Mouse (Mus musculus) midbrain, embryonic 12.5 days (tissue): ENCODE results near the gene Gadd45b. TPM values are rescaled to one million over a fixed set of nuclear protein-coding genes. Genes with fewer than 3 reads are reported as not detected.

Experiments
- ATAC-seq: fragments of 200-750 bp; cut with Nextera tagmentation; 2 replicates; pipeline ENCODE4 v1.8.0; 2017; ENCODE audit warnings: low read depth, moderate TSS enrichment, moderate library complexity; ENCODE audit not compliant: low FRiP score
- H3K27ac ChIP-seq: fragments of 300-500 bp; sonication (generic); replicated peaks from 2 replicates; pipeline ENCODE4 v1.5.1; 2016; ENCODE audit warnings: mild to moderate bottlenecking
- H3K27me3 ChIP-seq: fragments of 300-500 bp; sonication (generic); 2 replicates; pipeline ENCODE4 v1.6.1; 2016; ENCODE audit warnings: mild to moderate bottlenecking
- H3K36me3 ChIP-seq: fragments of 300-500 bp; sonication (generic); 2 replicates; pipeline ENCODE4 v1.6.1; 2016
- H3K4me1 ChIP-seq: fragments of 300-500 bp; sonication (generic); 2 replicates; pipeline ENCODE4 v1.6.1; 2016
- H3K4me2 ChIP-seq: fragments of 300-500 bp; sonication (generic); replicated peaks from 2 replicates; pipeline ENCODE4 v1.6.1; 2016; ENCODE audit warnings: mild to moderate bottlenecking, moderate library complexity
- H3K4me3 ChIP-seq: fragments of 300-500 bp; sonication (generic); 2 replicates; pipeline ENCODE4 v1.5.1; 2016; ENCODE audit warnings: mild to moderate bottlenecking
- H3K9ac ChIP-seq: fragments of 300-500 bp; sonication (generic); replicated peaks from 2 replicates; pipeline ENCODE4 v1.6.1; 2016; ENCODE audit warnings: mild to moderate bottlenecking, moderate library complexity
- H3K9me3 ChIP-seq: fragments of 300-500 bp; sonication (generic); 2 replicates; pipeline ENCODE4 v1.6.1; 2016; ENCODE audit warnings: mild to moderate bottlenecking
- WGBS: fragments of 180-500 bp; shearing (Covaris S2); methylation state at CpG from one replicate; pipeline ENCODE4 v1.1.7; 2016; 5-methylcytosine and 5-hydroxymethylcytosine counted together
- polyA plus RNA-seq: library from polyadenylated mRNA; unstranded; fragments of >200 nt; fragmentation: Nextera tagmentation; extraction: Ambion mirVana; gene quantifications from 2 replicates; pipeline ENCODE4 v1.2.1, GENCODE M21; 2016

The Gadd45b gene
- polyA plus RNA-seq, 1 experiment from 2014 or later = 11.8 TPM

GRCm38 (mm10) chr10:80962585-80962984 lies 32.7 kb downstream of the Gadd45b start:
- H3K9me3 ChIP-seq = no peaks in the 10 kb centered on the region
- H3K27ac ChIP-seq = no peak overlapping the region
- H3K36me3 ChIP-seq = no peaks in the 10 kb centered on the region
- ATAC-seq = no peak
- H3K27me3 ChIP-seq = peaks cover 16% of the 10 kb centered on the region
- no peak overlapping the region for H3K4me2 ChIP-seq
- H3K9ac ChIP-seq = no peak overlapping the region
- no peak overlapping the region for H3K4me3 ChIP-seq
- H3K4me1 ChIP-seq = no peaks in the 10 kb centered on the region; the same call in 1 of the 2 replicates
- 82% methylated on average over 5 of the region's 5 CpGs for WGBS

GRCm38 (mm10) chr10:80963031-80963975 lies 33.4 kb downstream of the Gadd45b start:
- Histone ChIP-seq H3K9ac (no peak overlapping the region), H3K4me1 (no peaks in the 10 kb centered on the region; the same call in 1 of the 2 replicates), H3K36me3 (no peaks in the 10 kb centered on the region), H3K4me3 (no peak overlapping the region), H3K27me3 (peaks cover 16% of the 10 kb centered on the region), H3K4me2 (no peak overlapping the region), H3K9me3 (no peaks in the 10 kb centered on the region), H3K27ac (no peak overlapping the region)
- WGBS = 55% methylated on average over 12 of the region's 12 CpGs
- no peak for ATAC-seq

- Histone ChIP-seq H3K27ac (no peak overlapping the region), H3K27me3 (peaks cover 6% of the 10 kb centered on the region), H3K9ac (peak overlapping the region; percentile 31; the same call in 1 of the 2 replicates), H3K4me2 (no peak overlapping the region), H3K4me1 (no peaks in the 10 kb centered on the region; the same call in 1 of the 2 replicates), H3K9me3 (no peaks in the 10 kb centered on the region), H3K36me3 (no peaks in the 10 kb centered on the region), H3K4me3 (no peak overlapping the region)
- 68% methylated on average over 12 of the region's 12 CpGs for WGBS
- ATAC-seq = no peak
Measured at GRCm38 (mm10) chr10:80966296-80966695, 36.4 kb downstream of the Gadd45b start.

- 68% methylated on average over 3 of the region's 3 CpGs for WGBS
- Histone ChIP-seq H3K27ac (no peak overlapping the region), H3K4me1 (no peaks in the 10 kb centered on the region), H3K27me3 (no peaks in the 10 kb centered on the region), H3K36me3 (no peaks in the 10 kb centered on the region), H3K4me2 (no peak overlapping the region), H3K9ac (no peak overlapping the region), H3K4me3 (no peak overlapping the region), H3K9me3 (no peaks in the 10 kb centered on the region)
- ATAC-seq = no peak
Measured at GRCm38 (mm10) chr10:80967101-80967656, 37.3 kb downstream of the Gadd45b start.

- Histone ChIP-seq H3K36me3 (no peaks in the 10 kb centered on the region), H3K4me1 (peaks cover 5% of the 10 kb centered on the region), H3K27ac (no peak overlapping the region), H3K4me3 (no peak overlapping the region), H3K27me3 (no peaks in the 10 kb centered on the region), H3K9me3 (no peaks in the 10 kb centered on the region), H3K4me2 (no peak overlapping the region), H3K9ac (no peak overlapping the region)
- ATAC-seq = no peak
- 89% methylated on average over 4 of the region's 4 CpGs for WGBS
Measured at GRCm38 (mm10) chr10:80968106-80968505, 38.2 kb downstream of the Gadd45b start.

GRCm38 (mm10) chr10:80969298-80969697 lies 39.4 kb downstream of the Gadd45b start:
- H3K4me1 ChIP-seq = peaks cover 5% of the 10 kb centered on the region
- no peaks in the 10 kb centered on the region for H3K27me3 ChIP-seq
- H3K9me3 ChIP-seq = no peaks in the 10 kb centered on the region
- H3K36me3 ChIP-seq = no peaks in the 10 kb centered on the region
- no peak for ATAC-seq
- 76% methylated on average over 3 of the region's 3 CpGs for WGBS
- H3K4me3 ChIP-seq = no peak overlapping the region
- no peak overlapping the region for H3K9ac ChIP-seq
- H3K27ac ChIP-seq = no peak overlapping the region
- H3K4me2 ChIP-seq = no peak overlapping the region

- WGBS = 84% methylated on average over 8 of the region's 8 CpGs
- Histone ChIP-seq H3K4me3 (no peak overlapping the region), H3K9me3 (no peaks in the 10 kb centered on the region), H3K27ac (no peak overlapping the region), H3K27me3 (no peaks in the 10 kb centered on the region), H3K4me2 (no peak overlapping the region), H3K36me3 (no peaks in the 10 kb centered on the region), H3K4me1 (peaks cover 5% of the 10 kb centered on the region), H3K9ac (no peak overlapping the region)
- no peak for ATAC-seq
Measured at GRCm38 (mm10) chr10:80970159-80970558, 40.3 kb downstream of the Gadd45b start.

- Histone ChIP-seq H3K27me3 (no peaks in the 10 kb centered on the region), H3K4me2 (no peak overlapping the region), H3K4me1 (peaks cover 5% of the 10 kb centered on the region), H3K9me3 (no peaks in the 10 kb centered on the region), H3K4me3 (no peak overlapping the region), H3K9ac (no peak overlapping the region), H3K27ac (no peak overlapping the region), H3K36me3 (no peaks in the 10 kb centered on the region)
- 84% methylated on average over 15 of the region's 15 CpGs for WGBS
- no peak for ATAC-seq
Measured at GRCm38 (mm10) chr10:80971533-80971932, 41.7 kb downstream of the Gadd45b start.

- H3K4me1 ChIP-seq = peaks cover 5% of the 10 kb centered on the region
- WGBS = 65% methylated on average over 11 of the region's 11 CpGs
- no peak for ATAC-seq
- no peak overlapping the region for H3K4me3 ChIP-seq
- no peak overlapping the region for H3K4me2 ChIP-seq
- H3K27ac ChIP-seq = no peak overlapping the region
- H3K36me3 ChIP-seq = no peaks in the 10 kb centered on the region
- H3K9me3 ChIP-seq = no peaks in the 10 kb centered on the region
- no peak overlapping the region for H3K9ac ChIP-seq
- H3K27me3 ChIP-seq = no peaks in the 10 kb centered on the region
Measured at GRCm38 (mm10) chr10:80972071-80972987, 42.5 kb downstream of the Gadd45b start.

GRCm38 (mm10) chr10:80973722-80974121 lies 43.8 kb downstream of the Gadd45b start:
- Histone ChIP-seq H3K9me3 (no peaks in the 10 kb centered on the region), H3K4me2 (no peak overlapping the region), H3K9ac (no peak overlapping the region), H3K4me1 (peaks cover 5% of the 10 kb centered on the region), H3K27ac (no peak overlapping the region), H3K36me3 (no peaks in the 10 kb centered on the region), H3K27me3 (no peaks in the 10 kb centered on the region), H3K4me3 (no peak overlapping the region)
- 95% methylated on average over 1 of the region's 1 CpGs for WGBS
- ATAC-seq = no peak

GRCm38 (mm10) chr10:80975478-80975877 lies 45.6 kb downstream of the Gadd45b start:
- H3K36me3 ChIP-seq = no peaks in the 10 kb centered on the region
- no peak overlapping the region for H3K4me3 ChIP-seq
- H3K4me1 ChIP-seq = peaks cover 5% of the 10 kb centered on the region
- H3K9ac ChIP-seq = no peak overlapping the region
- no peak overlapping the region for H3K4me2 ChIP-seq
- no peaks in the 10 kb centered on the region for H3K9me3 ChIP-seq
- no peak for ATAC-seq
- WGBS = 90% methylated on average over 11 of the region's 11 CpGs
- H3K27ac ChIP-seq = no peak overlapping the region
- H3K27me3 ChIP-seq = no peaks in the 10 kb centered on the region
